Mouse (Mus musculus) ES-Bruce4 (cell line): ENCODE results near the gene Slc25a33. TPM values are rescaled to one million over a fixed set of nuclear protein-coding genes. Genes with fewer than 3 reads are reported as not detected.
A peak's percentile ranks its signal among the peaks of the same experiment; 100 is the strongest.
"Not testable (repeated sequence)": the region's sequence is repeated elsewhere in the genome, so short reads cannot be mapped to it uniquely, and the experiment has no call there.

Experiments used
- H3K27ac ChIP-seq: 2 replicates; pipeline ENCODE4 v1.5.1; 2012; ENCODE audit warnings: low read length, inconsistent platforms; ENCODE audit not compliant: insufficient read depth
- H3K27me3 ChIP-seq: 2 replicates; pipeline ENCODE4 v1.6.1; 2012; ENCODE audit warnings: mild to moderate bottlenecking, low read length, inconsistent platforms; ENCODE audit not compliant: control insufficient read depth, poor library complexity, insufficient read depth, severe bottlenecking
- H3K36me3 ChIP-seq: 2 replicates; pipeline ENCODE4 v1.6.1; 2012; ENCODE audit warnings: inconsistent platforms, mild to moderate bottlenecking, low read length, moderate library complexity; ENCODE audit not compliant: control insufficient read depth, poor library complexity, insufficient read depth, severe bottlenecking
- H3K4me1 ChIP-seq: one replicate; pipeline ENCODE4 v1.8.1; 2011; ENCODE audit warnings: low read length; ENCODE audit not compliant: control insufficient read depth, insufficient read depth
- H3K4me3 ChIP-seq: 2 replicates; pipeline ENCODE4 v1.5.1; 2011; ENCODE audit warnings: low read depth, mild to moderate bottlenecking, low read length
- H3K9ac ChIP-seq: 2 replicates; pipeline ENCODE4 v1.6.1; 2012; ENCODE audit warnings: low read depth, mild to moderate bottlenecking, inconsistent platforms; ENCODE audit not compliant: poor library complexity, severe bottlenecking
- H3K9me3 ChIP-seq: replicated peaks from 2 replicates; pipeline ENCODE4 v1.6.1; 2012; ENCODE audit warnings: mild to moderate bottlenecking, low read length, inconsistent platforms; ENCODE audit not compliant: control insufficient read depth, poor library complexity, insufficient read depth, severe bottlenecking
- CTCF ChIP-seq: IDR thresholded peaks from one replicate; pipeline ENCODE4 v1.8.1; 2011; ENCODE audit warnings: low read depth, low read length
- EP300 ChIP-seq: IDR thresholded peaks from 2 replicates; pipeline ENCODE4 v1.6.1; 2011; ENCODE audit warnings: low read depth, low read length; ENCODE audit not compliant: insufficient read depth
- POLR2A ChIP-seq: IDR thresholded peaks from one replicate; pipeline ENCODE4 v1.8.1; 2011; ENCODE audit warnings: low read length; ENCODE audit not compliant: insufficient read depth
- polyA plus RNA-seq: library from polyadenylated mRNA; stranded (reverse); fragments of >200 nt; gene quantifications from 2 replicates; pipeline ENCODE4 v1.2.4, GENCODE M21; 2011; ENCODE audit warnings: low read depth; ENCODE audit not compliant: missing spikeins, insufficient read depth, insufficient read length

Gene Slc25a33
- polyA plus RNA-seq, 1 experiment, result 11.9 TPM

DNA sequence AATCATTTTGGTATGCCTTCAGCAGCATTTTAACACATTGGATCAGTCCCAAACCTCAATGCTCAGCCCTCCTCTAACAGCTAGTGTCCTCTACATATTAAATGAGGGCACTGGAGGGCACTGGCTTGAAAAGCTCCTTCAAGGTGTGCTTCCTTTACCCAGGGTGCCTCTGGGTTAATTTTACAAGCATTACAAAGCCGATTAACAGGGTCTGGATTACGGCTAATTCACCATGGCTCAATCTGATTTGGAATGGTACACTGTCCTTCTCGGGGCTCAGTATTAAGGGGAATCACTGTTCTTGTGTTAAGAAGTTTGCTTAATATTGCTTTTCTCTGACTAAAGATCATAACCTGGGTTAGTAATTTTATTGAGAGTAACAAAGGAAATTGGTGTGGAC lies 21.2 kb downstream of the Slc25a33 start:
- no peak overlapping the region for H3K9ac ChIP-seq
- no peak for TF ChIP-seq EP300
- TF ChIP-seq POLR2A, result no peak
- TF ChIP-seq CTCF, result no peak

GRCm38 (mm10) chr4:149752124-149752799 lies 21.8 kb downstream of the Slc25a33 start:
- H3K9me3 ChIP-seq, result no peaks in the 10 kb centered on the region
- H3K4me1 ChIP-seq, result peaks cover 2% of the 10 kb centered on the region
- H3K27me3 ChIP-seq, result no peaks in the 10 kb centered on the region
- H3K27ac ChIP-seq, result no peak overlapping the region
- H3K36me3 ChIP-seq, result peaks cover 10% of the 10 kb centered on the region
- TF ChIP-seq CTCF (peak; percentile 78), POLR2A (no peak)
- H3K4me3 ChIP-seq, result no peak overlapping the region
- H3K9ac ChIP-seq, result no peak overlapping the region

More for the DNA sequence above, 21.2 kb downstream of the Slc25a33 start:
- Histone ChIP-seq H3K27me3 (no peaks in the 10 kb centered on the region), H3K4me3 (no peak overlapping the region), H3K36me3 (peaks cover 10% of the 10 kb centered on the region), H3K4me1 (peaks cover 2% of the 10 kb centered on the region), H3K27ac (no peak overlapping the region), H3K9me3 (no peaks in the 10 kb centered on the region)

GRCm38 (mm10) chr4:149750671-149751070 lies 23.4 kb downstream of the Slc25a33 start:
- no peak overlapping the region for H3K9ac ChIP-seq
- TF ChIP-seq CTCF (no peak), POLR2A (no peak), EP300 (no peak)
- no peaks in the 10 kb centered on the region for H3K27me3 ChIP-seq
- no peak overlapping the region for H3K27ac ChIP-seq
- peaks cover 3% of the 10 kb centered on the region for H3K4me1 ChIP-seq
- peaks cover 9% of the 10 kb centered on the region for H3K36me3 ChIP-seq
- no peak overlapping the region for H3K4me3 ChIP-seq
- H3K9me3 ChIP-seq, result no peaks in the 10 kb centered on the region

GRCm38 (mm10) chr4:149749663-149750015 lies 24.4 kb downstream of the Slc25a33 start:
- H3K9ac ChIP-seq, H3K36me3 ChIP-seq, H3K27ac ChIP-seq, H3K9me3 ChIP-seq, H3K27me3 ChIP-seq, H3K4me1 ChIP-seq, H3K4me3 ChIP-seq: not testable (repeated sequence)

GRCm38 (mm10) chr4:149749003-149749662 lies 24.9 kb downstream of the Slc25a33 start:
- Histone ChIP-seq H3K4me3 (no peak overlapping the region), H3K4me1 (peaks cover 6% of the 10 kb centered on the region), H3K9me3 (no peaks in the 10 kb centered on the region), H3K27ac (no peak overlapping the region), H3K9ac (no peak overlapping the region), H3K36me3 (peaks cover 7% of the 10 kb centered on the region), H3K27me3 (no peaks in the 10 kb centered on the region)
- TF ChIP-seq CTCF, result no peak
- TF ChIP-seq POLR2A, result no peak
- no peak for TF ChIP-seq EP300

DNA sequence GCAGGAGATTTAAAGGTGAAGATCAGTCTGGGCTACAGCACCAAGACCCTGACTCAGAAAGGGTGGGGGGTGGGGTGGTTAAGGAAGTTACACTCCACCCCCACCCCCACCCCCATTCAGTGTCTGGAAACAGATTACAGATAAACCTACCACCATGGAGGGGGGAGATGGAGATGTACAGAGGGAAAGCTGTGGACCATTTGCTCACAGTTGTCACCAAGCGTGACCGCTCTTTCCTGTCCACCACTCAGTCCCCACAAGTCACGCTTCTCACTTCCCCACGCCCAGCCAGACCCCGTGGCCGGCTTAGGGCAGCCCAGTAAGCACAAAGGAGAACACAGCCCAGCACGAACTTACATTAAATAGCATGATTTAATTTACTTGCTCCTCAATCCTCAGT lies 30.0 kb downstream of the Slc25a33 start:
- no peak for TF ChIP-seq CTCF
- TF ChIP-seq EP300, result no peak
- no peak for TF ChIP-seq POLR2A
- Histone ChIP-seq H3K4me3 (no peak overlapping the region), H3K36me3 (peaks cover 7% of the 10 kb centered on the region), H3K27me3 (no peaks in the 10 kb centered on the region), H3K27ac (no peak overlapping the region), H3K9ac (no peak overlapping the region), H3K4me1 (peaks cover 10% of the 10 kb centered on the region), H3K9me3 (no peaks in the 10 kb centered on the region)
